Mouse (Mus musculus) embryonic fibroblast, embryonic 13.5 days (primary cell): ENCODE results near the gene Gm45234.

ENCODE experiments used
- CTCF ChIP-seq: IDR thresholded peaks from 2 replicates; pipeline ENCODE4 v1.5.1; 2011; ENCODE audit warnings: mild to moderate bottlenecking, control low read depth, low read length, moderate library complexity, borderline replicate concordance; ENCODE audit not compliant: insufficient read depth
- POLR2A ChIP-seq: IDR thresholded peaks from 2 replicates; pipeline ENCODE4 v1.6.1; 2011; ENCODE audit warnings: low read depth, mild to moderate bottlenecking, control low read depth, low read length, moderate library complexity

- TF ChIP-seq POLR2A (0 out of 2 replicates have a peak, but pooled peaks have one; percentile 4), CTCF (no peak)
Observed at GRCm38 (mm10) chr6:124757351-124757880, 1.6 kb upstream of the Gm45234 start.
